Mouse (Mus musculus) thymus, adult 2 months (tissue): ENCODE results near the gene Hist1h2ab. TPM values are rescaled to one million over a fixed set of nuclear protein-coding genes. Genes with fewer than 3 reads are reported as not detected.
"Not testable (repeated sequence)": the region's sequence is repeated elsewhere in the genome, so short reads cannot be mapped to it uniquely, and the experiment has no call there.

ENCODE experiments used
- DNase-seq: peaks from one replicate; pipeline ENCODE4 v3.0.0; 2021
- H3K27ac ChIP-seq: fragments of 200-500 bp; 2 replicates; pipeline ENCODE4 v1.5.1; 2012; ENCODE audit warnings: low read length, control low read depth; ENCODE audit not compliant: control insufficient read depth, insufficient read depth
- H3K27me3 ChIP-seq: fragments of 200-500 bp; 2 replicates; pipeline ENCODE4 v1.6.1; 2012; ENCODE audit warnings: mild to moderate bottlenecking, low read length, moderate library complexity, mixed read lengths; ENCODE audit not compliant: control insufficient read depth, insufficient read depth
- H3K36me3 ChIP-seq: fragments of 200-500 bp; 2 replicates; pipeline ENCODE4 v1.6.1; 2012; ENCODE audit warnings: mild to moderate bottlenecking, low read length, moderate library complexity; ENCODE audit not compliant: control insufficient read depth, insufficient read depth
- H3K4me1 ChIP-seq: fragments of 200-500 bp; replicated peaks from 2 replicates; pipeline ENCODE4 v1.6.1; 2012; ENCODE audit warnings: low read length; ENCODE audit not compliant: control insufficient read depth, insufficient read depth
- H3K4me3 ChIP-seq: fragments of 200-500 bp; 2 replicates; pipeline ENCODE4 v1.5.1; 2012; ENCODE audit warnings: mild to moderate bottlenecking, low read length, control low read depth, moderate library complexity; ENCODE audit not compliant: control insufficient read depth, insufficient read depth
- CTCF ChIP-seq: fragments of 200-500 bp; IDR thresholded peaks from 2 replicates; pipeline ENCODE4 v1.5.1; 2012; ENCODE audit warnings: mild to moderate bottlenecking, control low read depth, low read length, moderate library complexity, borderline replicate concordance; ENCODE audit not compliant: control insufficient read depth, poor library complexity, insufficient read depth; ENCODE audit errors: extremely low read depth
- POLR2A ChIP-seq: fragments of 200-500 bp; IDR thresholded peaks from 2 replicates; pipeline ENCODE4 v1.6.1; 2012; ENCODE audit warnings: mild to moderate bottlenecking, low read length, control low read depth, moderate library complexity; ENCODE audit not compliant: control insufficient read depth, poor library complexity, insufficient read depth; ENCODE audit errors: extremely low read depth
- WGBS: fragments of 180-500 bp; shearing (Covaris S2); methylation state at CpG from one replicate; pipeline ENCODE4 v1.1.7; 2018; 5-methylcytosine and 5-hydroxymethylcytosine counted together
- polyA plus RNA-seq: library from polyadenylated mRNA; depleted of rRNA; stranded (reverse); fragments of >200 nt; gene quantifications from 2 replicates; pipeline ENCODE4 v1.2.3, GENCODE M21; 2012

Hist1h2ab gene
- polyA plus RNA-seq, 1 experiment, result 258 TPM

- 39% methylated on average over 15 of the region's 15 CpGs for WGBS
- H3K36me3 ChIP-seq, result no peaks in the 10 kb centered on the region
- TF ChIP-seq POLR2A (no peak), CTCF (no peak)
- H3K4me1 ChIP-seq, result peaks cover 8% of the 10 kb centered on the region
- H3K4me3 ChIP-seq, result peak overlapping the region; percentile 56
- H3K27me3 ChIP-seq, result no peaks in the 10 kb centered on the region
- peak overlapping the region; percentile 74 for H3K27ac ChIP-seq
- DNase-seq, result no peak
These were observed 41.1 kb upstream of the Hist1h2ab start for GRCm38 (mm10) chr13:23709714-23710373.

DNA sequence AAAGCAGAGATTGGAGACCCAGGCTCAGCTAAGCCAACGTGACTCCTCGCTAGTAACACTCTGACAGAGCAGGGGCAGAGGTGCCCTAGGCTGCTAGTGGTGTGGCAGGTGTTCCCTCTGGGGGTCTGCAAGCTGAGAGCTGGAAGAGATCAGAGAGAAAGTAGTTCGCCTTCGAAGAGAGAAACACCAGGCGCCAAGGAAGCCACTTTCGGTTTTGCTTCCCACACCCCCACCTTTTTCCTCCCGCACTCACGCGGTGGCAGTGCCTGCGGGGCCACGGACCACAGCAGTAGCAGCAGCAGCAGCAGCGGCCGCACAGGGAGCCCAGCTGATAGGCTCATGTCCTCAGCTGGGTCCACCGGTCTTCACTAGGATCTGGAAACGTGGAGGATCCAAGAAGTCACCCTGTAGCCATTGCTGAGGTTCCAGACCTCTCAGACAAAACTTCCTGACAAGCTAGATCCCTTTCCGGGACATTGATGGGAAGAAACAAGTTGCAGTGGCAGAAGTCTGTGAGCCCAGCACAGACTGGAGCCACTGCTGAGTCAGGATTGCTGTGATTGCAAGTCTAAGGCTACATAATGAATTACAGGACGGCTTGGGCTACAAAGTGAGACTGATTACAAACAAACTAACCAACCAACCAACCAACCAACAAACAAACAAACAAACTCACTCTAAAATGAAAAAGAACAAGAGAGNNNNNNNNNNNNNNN lies 40.4 kb upstream of the Hist1h2ab start, which contains the start of gene Hfe:
Gene Hfe, minus strand, starts transcription at position 481 of the 716 bp plus-strand sequence.
- Histone ChIP-seq H3K4me3 (peak within 1 kb of the TSS; percentile 56), H3K36me3 (no peaks in the 10 kb centered on the region), H3K27ac (peak within 1 kb of the TSS; percentile 74), H3K27me3 (no peaks in the 10 kb centered on the region), H3K4me1 (peaks cover 8% of the 10 kb centered on the region)
- 4% methylated on average over 17 of the region's 17 CpGs for WGBS
- peak; percentile 74 for DNase-seq
- TF ChIP-seq CTCF, result no peak
- peak; percentile 50; the same call in 1 of the 2 replicates for TF ChIP-seq POLR2A

DNA sequence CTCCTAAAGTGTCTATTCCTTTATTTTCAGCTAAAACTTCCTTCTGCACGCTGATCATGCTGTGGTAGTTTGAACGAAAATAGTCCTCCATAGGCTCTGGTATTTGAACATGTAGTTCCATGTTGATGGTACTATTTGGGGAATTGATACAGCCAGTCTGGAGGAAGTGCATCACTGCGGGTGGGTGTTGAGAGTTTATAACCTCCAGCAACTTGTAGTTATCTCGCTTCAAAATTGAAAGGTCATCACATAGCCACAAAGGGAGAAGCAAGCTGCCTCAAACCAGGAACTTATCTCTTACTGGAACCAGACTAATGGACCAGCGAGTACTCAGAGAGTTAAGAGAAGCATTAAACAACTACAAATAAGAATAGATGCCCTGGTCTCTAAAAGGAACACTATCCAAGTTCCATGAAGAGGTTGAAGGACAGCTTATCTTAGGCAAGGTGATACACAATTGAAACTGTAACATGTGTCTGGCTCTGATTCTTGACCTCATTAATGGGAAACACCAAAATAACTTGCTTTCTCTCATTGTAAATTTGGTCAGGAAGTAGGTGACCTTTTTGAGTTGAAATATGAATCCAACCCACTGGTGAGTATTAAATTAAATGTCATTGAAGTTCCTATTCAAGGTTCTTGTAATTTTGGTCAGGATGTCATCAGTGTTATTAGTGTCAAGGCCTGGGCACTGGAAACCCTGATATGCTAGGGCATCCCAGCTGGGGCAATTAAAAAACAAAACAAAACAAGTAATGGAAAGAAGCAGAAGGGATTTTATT lies 34.5 kb upstream of the Hist1h2ab start:
- TF ChIP-seq CTCF, result no peak
- TF ChIP-seq POLR2A, result no peak
- 66% methylated on average over 5 of the region's 5 CpGs for WGBS
- Histone ChIP-seq H3K27ac (no peak overlapping the region), H3K27me3 (no peaks in the 10 kb centered on the region), H3K36me3 (no peaks in the 10 kb centered on the region), H3K4me3 (no peak overlapping the region), H3K4me1 (no peaks in the 10 kb centered on the region; the same call in 1 of the 2 replicates)
- DNase-seq, result no peak

- WGBS, result 72% methylated on average over 11 of the region's 11 CpGs
- Histone ChIP-seq H3K27ac (no peak overlapping the region), H3K4me3 (no peak overlapping the region), H3K4me1 (no peaks in the 10 kb centered on the region; the same call in 1 of the 2 replicates), H3K27me3 (no peaks in the 10 kb centered on the region), H3K36me3 (no peaks in the 10 kb centered on the region)
- TF ChIP-seq POLR2A (no peak), CTCF (no peak)
- no peak for DNase-seq
These were observed 33.8 kb upstream of the Hist1h2ab start for GRCm38 (mm10) chr13:23717176-23717575.

DNA sequence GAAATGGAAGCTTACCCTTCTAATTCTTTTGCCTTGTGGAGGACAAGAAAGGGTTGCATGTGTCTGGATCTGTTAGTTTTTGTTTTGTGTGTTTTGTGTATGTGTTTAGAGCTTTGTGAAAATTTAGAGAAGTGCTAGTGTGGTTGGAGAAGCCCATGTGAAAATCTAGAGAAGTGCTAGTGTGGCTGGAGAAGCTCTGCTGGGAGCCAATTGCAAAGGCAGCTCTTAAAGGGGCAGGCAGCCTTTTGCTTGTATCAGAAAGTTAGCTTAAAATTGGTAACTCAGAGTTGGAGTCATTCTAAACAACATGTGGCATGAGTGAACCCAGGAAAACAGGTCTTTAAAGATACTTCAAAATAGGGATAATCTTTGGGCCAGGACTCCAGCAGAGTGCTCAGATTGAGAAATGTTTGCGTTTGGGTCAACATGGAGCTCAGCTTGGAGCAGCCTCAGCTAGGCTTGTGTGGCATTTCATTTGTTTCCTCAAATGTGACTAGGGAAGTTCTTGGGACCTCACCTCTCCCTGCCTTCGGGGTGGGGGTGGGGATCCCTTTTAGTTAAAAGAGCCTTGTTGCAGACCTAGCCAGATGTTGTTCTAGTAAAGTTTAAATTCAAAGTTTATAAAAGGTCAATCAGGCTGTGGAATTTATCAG lies 33.2 kb upstream of the Hist1h2ab start:
- H3K27ac ChIP-seq, H3K36me3 ChIP-seq, H3K27me3 ChIP-seq, DNase-seq, H3K4me1 ChIP-seq, H3K4me3 ChIP-seq: not testable (repeated sequence)
- 45% methylated on average over 2 of the region's 2 CpGs for WGBS

DNA sequence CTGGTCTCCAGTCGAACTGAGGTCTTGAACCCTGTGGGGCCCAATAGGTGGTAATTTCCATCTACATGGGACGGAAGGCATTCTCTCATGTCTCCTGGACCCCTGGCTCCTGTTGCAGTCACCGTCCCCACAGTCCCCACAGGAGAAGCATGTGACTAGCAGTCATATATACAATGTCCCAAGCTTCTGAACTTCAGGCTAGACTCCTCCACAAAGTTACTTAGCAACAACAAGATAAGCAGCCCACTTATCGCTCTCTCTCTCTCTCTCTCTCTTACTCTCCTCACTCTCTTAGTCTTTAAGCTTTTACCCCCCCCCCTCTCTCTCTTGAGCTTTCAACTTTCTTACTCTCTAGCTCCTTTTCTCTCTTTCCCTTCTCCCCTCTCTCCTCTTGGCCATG lies 26.7 kb upstream of the Hist1h2ab start:
- H3K4me3 ChIP-seq, result no peak overlapping the region
- H3K4me1 ChIP-seq, result peaks cover 10% of the 10 kb centered on the region
- no peaks in the 10 kb centered on the region for H3K27me3 ChIP-seq
- over 99% methylated on average over 4 of the region's 4 CpGs for WGBS
- no peak overlapping the region for H3K27ac ChIP-seq
- DNase-seq, result no peak
- H3K36me3 ChIP-seq, result no peaks in the 10 kb centered on the region
- TF ChIP-seq CTCF (no peak), POLR2A (no peak)

- DNase-seq, result no peak
- no peaks in the 10 kb centered on the region for H3K27me3 ChIP-seq
- H3K4me3 ChIP-seq, result no peak overlapping the region
- H3K36me3 ChIP-seq, result no peaks in the 10 kb centered on the region
- 86% methylated on average over 1 of the region's 1 CpGs for WGBS
- TF ChIP-seq POLR2A (no peak), CTCF (no peak)
- H3K27ac ChIP-seq, result no peak overlapping the region
- peaks cover 18% of the 10 kb centered on the region for H3K4me1 ChIP-seq
These were observed 25.7 kb upstream of the Hist1h2ab start for GRCm38 (mm10) chr13:23725213-23725612.
